Mouse (Mus musculus) T-helper 1 cell (primary cell): ENCODE results near the gene Sys1.

ENCODE experiments used
- in situ Hi-C: fragments of 300-600 bp; cut with MboI, MseI; formaldehyde crosslinking; loops from one replicate; pipeline ENCODE4 v1.15.1; 2025; ENCODE audit warnings: high pct_unique_total_duplicates

The Sys1 gene

DNA sequence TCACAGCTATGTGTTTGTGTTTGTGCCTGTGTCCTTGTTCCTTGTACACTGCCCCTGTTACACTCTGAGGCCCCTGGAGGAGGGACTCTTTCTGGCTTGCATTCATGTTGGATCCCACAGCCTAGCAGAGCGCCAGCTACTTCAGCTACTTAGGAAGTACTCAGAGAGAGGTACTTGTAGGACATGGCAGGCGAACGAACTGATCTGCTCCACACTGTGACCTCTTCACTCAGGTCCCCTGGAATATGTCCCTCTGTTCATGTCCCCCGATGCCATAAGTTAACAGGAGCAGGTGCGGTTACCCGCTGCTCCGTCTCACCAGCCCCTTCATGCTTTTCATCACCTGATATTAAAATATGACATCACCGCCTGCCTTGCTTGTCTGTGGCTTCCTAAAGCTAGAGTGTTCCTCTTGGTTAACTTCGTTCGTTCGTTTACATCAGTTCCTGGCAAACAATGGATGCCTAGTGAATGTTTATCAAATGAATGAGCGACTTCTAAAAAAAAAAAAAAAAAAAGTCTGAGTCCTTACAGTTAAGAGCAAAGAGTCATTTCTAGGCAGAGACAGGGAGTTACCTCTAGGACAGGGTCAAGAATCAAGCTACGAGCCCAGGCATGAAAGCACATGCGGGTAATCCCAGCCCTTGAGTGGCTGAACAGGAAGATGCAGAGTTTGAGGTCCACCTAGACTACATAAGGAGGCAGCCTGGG is 3.6 kb upstream of the Sys1 start:
- in situ Hi-C loops, result no loop called here

DNA sequence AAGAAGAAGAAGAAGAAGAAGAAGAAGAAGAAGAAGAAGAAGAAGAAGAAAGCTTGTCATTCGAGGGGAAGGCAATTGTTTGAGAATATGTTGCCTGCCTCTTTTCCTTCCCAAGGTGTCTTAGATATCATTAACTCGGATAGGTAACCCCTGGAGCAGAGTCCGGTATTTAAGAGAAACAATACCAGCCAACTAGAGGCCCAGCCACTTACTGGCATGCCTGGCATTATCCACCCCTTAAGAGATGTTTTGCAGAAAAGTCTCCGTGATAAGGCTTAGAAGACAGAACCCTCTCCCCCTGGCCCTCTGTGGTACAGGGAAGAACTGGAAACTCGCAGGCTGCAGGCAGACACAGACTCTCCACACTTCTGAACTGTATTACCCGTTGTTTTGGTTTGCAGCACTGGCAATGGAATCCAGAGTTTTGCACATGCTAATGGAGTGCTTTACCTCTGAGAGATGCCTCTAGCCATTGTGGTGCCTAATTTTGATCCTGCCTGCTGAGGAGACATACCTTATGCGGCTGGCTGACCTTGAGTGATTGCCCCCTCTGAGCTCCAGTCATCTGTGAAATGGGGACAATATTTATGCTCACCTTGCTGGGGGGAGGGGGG is 2.8 kb upstream of the Sys1 start:
- in situ Hi-C loops, result no loop called here

DNA sequence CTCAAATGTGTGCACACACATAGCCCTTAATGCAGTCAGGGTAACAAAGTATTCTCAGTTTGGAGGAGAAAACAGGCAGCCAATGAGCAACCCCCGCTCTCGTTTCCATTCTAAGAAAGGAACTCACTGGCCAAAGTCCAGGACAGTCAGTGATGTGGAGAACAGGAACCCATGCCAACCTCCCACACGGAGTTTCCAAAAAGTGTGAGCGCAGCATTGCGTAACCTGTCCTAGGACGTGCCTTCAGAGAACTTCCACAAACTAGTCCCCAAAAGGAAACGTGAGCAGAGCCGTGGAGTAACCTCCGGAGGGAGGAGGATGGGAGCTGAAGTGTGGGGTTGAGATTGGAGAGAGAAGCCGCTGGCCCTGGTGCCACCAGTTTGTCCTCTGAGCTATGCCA is 1.9 kb upstream of the Sys1 start:
- in situ Hi-C loops, result no loop called here

DNA sequence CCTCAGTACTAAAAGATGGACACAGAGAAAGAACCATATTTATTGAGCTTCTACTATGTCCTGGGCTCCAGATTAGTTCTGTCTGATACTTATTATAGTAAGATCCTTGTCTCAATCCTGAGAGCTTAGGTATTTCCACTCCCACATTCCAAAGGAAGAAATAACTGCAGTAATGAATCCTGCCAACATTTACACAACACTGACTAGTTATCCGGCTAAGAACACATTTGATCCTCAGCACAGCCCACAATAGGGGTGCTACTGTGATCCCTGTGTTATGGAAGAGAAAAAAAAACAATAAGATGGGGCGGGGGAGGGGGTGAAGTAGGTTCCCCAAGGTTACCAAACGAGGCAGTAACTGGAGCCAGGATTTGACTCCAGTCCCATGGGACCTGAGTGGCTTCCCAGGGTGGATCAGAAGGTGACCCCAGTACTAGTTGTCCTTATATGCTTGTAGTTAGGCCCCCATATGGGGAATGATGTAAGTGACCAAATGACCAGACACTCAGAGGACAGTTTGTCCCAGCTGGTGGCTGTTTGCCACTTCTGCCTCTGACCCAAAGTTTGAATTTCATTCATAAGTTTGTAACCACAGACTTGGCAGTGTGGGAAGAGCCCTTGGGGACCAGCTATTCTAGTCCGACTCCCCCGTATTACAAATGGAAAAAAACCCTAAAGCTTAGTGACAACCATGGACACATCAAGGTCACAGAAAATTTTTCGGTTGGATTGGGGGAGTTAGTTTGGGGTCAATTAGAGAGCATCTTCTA is 1.2 kb upstream of the Sys1 start:
- in situ Hi-C loops, result no loop called here

DNA sequence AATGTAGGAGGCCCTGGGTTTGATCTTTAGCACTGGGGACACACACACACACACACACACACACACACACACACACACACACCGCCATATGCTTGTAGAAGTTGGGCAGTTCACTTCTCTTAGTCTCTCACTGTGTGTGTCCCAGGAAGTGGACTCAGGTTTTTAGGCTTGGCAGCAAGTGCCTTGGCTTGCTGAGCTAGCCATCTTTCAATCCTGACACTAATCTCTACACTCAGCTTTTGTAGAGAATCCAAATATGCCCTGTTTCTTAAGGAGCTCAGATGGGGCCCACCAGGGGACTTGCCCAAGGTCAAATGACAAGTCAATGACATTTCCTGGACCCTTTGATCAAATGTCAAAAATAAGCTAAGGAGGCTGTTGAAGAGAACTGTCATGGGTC is 351 bp upstream of the Sys1 start:
- in situ Hi-C loops, result no loop called here

DNA sequence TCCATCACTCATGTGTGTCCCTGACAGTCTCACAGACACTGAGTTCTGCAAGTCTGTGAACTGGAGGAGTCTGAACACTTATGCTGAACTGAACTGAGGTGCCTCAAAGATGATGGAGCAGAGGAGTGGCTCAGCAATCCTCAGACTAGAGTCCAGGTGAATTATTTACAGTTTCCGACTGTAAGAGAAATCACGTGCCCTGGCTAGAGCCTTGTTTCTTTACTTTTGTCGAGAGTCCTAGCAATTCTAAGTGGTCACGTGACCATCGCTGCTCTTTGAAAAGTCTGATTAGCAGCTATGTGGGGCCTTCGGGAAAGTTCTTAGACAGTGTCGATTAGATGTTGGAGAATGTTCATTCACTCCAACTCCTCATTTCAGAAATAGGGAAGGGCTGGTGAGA is 1.2 kb downstream of the Sys1 start:
- in situ Hi-C loops, result no loop called here

DNA sequence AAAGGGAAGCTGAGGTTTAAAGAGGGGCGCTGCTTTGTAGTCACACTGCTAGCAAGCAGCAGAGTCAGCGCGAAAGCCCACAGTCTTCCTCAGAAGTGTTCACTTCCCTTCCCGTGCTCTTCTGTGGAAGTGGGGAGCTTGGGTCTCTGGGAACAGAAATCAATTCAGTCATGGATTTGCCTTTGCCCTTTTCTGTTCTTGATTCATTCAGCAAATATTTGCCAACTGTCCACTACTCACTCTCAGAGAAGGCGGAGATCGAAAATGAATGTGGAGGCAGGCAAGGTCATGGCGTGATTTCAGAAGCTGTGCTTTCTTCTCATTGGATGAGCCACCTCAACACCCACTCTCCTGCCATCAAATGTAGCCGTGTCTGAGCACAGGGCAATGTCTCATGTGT is 1.8 kb downstream of the Sys1 start:
- in situ Hi-C loops, result no loop called here

DNA sequence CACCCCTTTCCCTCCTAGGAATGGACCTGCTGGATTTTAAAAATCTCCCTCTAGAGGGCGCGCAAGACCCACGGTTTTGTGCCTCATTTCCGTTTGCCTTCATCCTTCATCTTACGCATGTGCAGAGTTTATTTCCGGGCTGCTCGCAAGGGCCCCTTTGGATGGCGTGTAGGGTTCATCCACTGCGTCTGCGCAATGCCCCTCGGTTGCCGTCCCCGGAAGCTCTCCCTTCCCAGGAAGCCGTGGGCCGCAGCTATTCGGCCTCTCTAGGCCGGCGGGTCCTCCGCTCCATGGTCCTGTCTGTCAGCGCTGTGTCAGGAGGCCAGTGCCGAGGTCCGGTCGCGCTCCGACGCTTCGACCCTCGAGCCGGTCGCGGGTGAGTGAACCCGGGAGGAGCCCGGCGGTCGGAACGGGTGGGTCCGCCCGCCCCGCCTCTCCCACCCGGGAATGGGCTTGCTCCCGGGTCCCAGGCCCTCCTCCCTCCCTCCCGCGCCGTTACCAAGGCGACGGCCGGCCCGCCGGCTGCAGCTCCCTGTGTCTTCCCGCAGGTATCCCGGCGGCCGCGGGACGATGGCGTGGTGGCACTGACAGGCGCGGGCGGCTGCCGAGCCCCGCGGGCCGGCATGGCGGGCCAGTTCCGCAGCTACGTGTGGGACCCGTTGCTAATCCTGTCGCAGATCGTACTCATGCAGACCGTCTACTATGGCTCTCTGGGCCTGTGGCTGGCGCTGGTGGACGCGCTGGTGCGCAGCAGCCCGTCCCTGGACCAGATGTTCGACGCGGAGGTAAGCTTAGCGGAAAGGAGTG is 4.2 kb downstream of the Sys1 start, which contains the start of gene Gm20458:
Gene Gm20458 (plus strand): TSS at position 223 of the 807 bp plus-strand sequence.
- in situ Hi-C loops, result loop anchor here (5.0 kb wide), 1 partner anchor 71 kb away; no protein-coding TSS in a partner anchor

DNA sequence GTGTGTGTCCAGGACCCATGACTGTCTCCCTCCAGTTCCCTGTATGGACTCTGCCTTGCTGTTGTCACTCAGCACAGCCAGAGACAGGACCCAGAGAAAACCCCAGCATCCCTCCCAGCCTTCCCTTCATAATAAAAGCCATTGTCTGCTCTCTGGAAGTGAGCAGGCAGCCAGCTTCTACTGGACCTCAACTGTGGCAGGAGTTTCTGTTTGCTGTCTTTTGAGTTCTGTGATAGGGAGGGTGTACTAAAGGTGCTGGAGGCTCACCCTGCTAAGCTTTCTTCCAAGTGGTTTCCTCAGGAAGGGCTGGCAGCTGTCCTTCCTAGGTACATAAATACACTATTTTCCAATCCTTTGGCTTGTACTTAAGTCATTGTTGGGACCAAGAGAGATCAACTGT is 8.4 kb downstream of the Sys1 start:
- in situ Hi-C loops, result no loop called here

DNA sequence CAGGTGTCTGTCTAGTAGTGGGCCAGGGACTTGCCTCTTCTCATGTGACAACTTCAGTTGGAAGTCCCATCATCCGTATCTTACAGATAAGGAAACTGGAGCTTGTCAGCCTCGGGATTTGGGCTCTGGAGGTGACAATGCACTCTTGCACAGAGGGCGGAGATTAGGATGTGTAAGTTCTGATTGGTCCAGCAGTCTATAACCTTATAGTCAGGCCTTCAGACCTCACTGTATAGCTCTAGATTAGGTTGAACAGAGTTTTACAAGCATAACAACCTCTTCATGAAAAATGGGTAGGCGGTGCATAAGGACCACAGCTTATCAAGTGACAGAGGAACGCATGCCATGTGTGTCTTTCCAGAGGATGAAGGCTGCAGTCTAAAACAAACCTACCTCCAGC is 10.0 kb downstream of the Sys1 start:
- in situ Hi-C loops, result no loop called here

DNA sequence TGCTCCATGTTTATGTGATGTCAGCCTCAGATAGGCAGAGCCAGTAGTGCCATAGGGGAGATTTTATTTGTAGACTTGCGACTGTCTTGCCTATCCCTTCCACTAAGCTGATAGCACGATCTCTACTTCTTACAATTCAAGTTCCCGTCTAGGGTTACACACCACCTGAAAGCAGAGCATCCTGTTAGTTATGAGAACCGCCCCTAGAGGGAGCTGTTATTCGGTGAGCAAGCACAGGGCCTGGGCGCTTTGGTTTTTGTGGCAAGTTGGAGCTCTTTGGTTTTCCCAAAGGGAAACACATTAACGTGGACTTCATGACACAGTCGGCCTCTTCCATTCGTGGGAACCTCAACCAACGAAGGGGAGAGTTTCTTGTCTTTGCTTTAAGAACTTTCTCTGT is 13.5 kb downstream of the Sys1 start:
- in situ Hi-C loops, result no loop called here

DNA sequence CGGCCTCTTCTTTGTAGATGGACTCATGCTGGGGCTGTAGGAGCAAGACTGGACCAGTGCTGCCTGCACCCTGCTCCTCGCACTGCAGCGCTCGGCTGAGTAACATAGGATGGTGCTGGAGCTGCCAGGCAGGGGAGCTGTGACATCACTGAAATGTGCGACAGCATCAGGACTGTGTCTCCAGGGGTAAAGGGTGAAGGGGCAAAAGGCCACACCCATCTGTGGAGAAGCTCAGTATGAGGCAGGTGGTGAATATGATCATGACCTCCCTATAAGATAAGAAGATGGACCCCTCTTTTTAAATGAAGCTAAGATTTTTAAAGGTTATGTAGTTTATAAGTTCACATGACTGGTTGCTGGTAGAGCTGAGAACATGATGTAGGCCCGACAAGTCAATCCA is 16.9 kb downstream of the Sys1 start, which contains the start of gene Trp53tg5:
Gene Trp53tg5 (minus strand): TSS at position 101 of the 400 bp plus-strand sequence.
- in situ Hi-C loops, result no loop called here

DNA sequence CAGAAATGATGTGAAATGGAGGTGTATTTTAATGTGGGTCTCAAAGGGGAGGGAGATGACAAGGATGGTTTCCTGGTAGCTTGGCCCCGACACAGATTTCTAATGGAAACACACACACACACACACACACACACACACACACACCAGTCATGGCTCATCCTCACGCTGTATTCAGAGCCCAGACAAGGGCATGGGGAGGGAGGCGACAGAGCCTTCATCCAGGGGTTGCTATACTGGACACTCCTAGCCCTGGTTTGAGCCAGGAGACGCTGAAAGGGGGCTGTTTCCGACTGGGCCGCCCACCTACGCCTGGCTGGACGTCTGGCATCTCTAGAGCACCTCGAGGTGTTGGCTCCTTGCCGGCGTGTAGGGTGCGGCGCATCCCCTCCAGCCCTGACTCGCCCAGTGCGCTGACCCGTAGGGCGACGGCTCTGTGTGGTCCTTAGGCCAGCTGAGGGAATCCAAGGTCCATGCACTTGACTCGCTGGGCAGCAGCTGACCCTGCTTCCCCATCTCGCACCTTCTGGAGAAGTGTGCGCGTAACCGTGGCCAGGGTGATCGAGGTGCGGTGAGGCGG is 29.0 kb downstream of the Sys1 start, which contains the start of gene Dbndd2:
Gene Dbndd2 (plus strand): TSS at position 426 of the 577 bp plus-strand sequence.
- in situ Hi-C loops, result loop anchor here (10.0 kb wide), 1 partner anchor 919 kb away; the partner anchor contains the start of gene Ocstamp

DNA sequence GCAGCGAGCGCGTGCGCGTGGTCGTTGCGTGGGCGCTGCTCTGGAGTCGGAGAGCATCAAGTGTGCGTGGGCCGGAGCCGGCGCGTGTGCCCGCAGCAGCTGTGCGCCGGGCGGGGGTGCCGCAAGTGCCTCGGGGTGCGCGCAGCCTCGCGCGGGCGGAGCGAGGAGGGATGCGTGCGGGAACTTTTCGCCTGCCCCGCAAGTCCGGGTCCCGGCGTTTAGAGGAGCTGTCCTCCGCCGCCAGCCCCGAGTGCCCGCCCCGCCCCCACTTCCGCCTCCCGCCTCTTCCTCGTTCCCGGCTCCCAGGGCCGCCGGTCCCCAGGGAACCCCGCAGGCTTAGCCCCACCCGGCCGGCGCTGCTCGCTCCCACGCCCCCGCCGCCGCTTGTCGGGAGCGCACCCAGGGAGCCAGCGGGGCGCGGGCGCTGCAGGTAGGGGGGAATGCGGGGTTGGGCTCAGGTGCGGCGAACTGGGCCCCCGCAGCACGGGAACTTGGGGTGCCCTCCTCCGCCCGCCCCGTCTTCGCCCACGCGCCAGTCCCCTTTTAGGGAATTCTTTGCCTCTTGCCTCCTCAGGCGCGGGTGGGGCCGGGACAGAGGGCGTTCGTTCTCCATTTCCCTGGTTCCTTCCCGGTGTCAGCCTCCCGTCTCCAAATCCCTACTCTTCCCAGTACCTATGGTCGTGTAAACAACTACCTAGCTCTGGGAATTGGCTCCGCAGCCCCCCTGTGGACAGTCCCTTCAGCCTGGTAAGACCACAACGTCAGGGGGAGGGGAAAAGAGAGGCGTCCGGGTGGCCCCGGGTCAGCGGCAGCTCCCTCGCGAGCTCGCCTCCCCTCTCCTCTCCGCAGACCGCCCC is 29.7 kb downstream of the Sys1 start:
- in situ Hi-C loops, result loop anchor here (10.0 kb wide), 1 partner anchor 918 kb away; the partner anchor contains the start of gene Ocstamp

DNA sequence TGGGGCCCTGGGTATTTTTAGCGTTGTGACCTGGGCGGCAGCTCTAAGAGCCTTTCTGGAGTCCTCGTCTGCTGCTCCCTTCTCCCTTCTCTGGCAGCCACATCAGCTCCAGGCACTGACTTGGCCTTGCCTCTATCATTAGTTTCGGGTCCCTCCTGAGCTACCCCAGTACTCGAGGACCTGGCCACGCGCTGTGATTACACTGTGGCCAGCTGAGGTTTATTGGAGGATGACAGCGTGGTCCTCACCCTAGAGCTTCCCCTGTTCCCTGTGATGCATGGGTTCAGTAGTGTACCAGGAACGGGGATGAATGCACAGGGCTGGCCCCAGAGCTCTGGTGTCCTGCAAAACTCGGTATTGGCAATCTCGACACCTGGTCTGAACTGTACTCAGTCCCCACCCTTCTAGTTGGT is 30.4 kb downstream of the Sys1 start:
- in situ Hi-C loops, result loop anchor here (10.0 kb wide), 1 partner anchor 918 kb away; the partner anchor contains the start of gene Ocstamp

DNA sequence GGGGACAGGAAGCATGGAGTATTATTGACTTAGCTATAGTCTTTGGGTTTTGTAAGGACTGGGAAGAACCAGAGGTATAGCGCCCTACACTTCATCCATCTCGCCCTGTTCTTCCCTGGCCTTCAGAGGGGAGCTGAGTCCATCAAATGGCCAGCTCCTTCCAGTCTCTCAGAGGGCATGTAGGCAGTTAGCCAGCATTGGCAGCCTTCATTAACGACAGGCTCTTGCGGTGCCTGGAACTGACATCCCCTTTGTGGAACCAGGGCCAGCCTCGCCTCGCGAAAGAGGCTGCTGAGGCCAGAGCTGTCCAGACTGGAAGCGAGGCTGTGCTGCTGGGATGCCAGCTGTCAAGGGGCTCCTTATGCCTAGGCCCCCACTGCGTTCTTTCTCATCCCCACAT is 31.0 kb downstream of the Sys1 start:
- in situ Hi-C loops, result loop anchor here (10.0 kb wide), 1 partner anchor 917 kb away; the partner anchor contains the start of gene Ocstamp

DNA sequence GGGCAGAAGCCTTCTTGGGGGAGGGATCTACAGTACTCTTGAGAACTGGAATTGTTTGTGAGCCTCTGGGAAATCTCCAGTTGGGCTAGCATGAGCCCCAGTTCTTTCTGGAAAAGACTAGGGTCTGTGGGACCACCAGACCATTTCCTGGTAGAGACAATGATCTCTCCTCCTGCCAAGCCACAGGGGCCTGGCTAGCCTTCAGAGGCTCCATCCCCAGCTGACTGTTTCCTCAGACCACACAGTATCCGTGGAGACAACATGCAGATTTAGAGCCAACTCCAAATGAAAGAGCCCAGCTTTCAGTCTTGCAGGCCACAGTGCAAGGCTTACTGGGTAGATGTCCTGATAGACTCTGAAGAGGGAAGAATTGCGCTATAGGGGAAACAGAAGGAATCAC is 37.4 kb downstream of the Sys1 start:
- in situ Hi-C loops, result no loop called here

DNA sequence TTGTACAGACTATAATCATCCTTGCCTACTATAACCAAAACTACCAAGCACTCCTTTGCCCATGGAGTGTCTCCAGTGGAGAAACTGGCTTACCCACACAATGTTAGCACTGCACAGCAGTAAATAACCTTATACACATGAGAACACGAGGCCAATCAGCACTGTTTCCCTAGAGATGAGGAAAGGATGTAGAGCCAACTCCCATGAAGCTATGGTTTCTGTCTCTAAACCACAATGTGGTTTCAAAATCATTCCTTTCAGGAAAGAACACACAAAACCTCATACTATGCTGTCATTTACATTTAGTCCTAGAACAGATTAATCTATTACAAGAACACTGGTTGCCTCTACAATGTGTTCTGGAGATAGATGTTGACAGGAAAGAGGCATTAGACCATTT is 39.6 kb downstream of the Sys1 start:
- in situ Hi-C loops, result no loop called here

DNA sequence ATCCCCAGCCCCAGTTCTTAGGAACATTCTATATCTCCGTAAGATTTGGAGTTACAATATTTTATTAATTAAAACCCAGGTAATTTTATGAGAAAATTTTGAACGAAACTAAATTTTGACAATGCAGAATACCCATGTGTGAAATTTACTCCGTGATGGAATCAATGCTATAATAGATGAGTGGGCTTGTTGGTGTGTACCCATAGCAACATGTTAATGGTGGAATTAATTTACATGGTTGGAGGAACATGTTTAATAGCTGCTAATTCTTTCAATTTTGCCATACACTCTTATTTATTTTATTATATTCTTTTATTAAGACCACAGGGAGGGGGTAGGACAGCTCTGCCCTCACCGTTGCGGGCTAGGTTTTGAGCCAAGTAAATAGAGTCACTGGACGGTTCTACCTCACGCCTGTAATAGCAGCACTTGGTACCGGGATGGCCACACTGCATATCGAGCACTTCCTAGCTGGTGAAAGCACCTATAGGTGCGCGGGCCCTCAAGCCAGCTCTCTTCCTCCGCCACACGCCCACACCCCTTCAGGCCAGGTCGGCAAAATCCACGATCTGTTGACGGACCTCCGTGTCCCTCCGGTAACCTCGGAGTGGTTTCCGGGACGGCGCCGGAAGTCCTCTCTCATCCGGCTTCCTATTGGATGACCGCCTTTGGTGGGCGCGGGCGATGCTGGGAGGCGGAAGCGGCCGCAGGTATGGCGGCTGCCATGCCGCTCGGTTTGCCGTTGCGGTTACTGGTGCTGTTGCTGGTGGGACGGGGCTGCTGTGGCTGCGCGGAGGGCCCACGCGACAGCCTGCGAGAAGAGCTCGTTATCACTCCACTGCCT is 40.3 kb downstream of the Sys1 start, which contains the start of gene Pigt:
Gene Pigt (plus strand): TSS at position 674 of the 844 bp plus-strand sequence.
- in situ Hi-C loops, result no loop called here
